Mouse (Mus musculus): ENCODE data around the gene Olfr560.

Gene Olfr560

DNA sequence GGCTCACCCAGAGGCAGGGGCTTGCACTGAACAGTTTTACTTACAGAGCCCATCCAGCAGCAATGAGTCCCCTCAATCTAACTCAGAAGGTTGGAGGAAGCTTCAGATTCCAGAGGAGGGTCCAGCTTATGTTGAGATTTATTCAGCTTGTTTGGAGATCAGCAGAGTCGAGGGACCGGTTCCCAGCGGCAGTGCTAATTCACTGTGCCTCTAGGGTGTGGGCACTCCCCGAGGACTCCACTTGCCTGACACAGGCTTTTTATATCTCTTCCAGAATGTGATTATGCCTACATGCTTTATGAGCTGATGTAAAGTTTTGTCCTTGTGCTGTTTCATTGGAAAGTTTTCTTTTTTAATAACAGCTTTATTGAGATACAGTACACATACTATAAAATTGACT, at the start of gene Olfr560, which contains the start of gene Olfr78:
Olfr560 (minus strand) TSS at position 101 of the 400 bp plus-strand sequence.
Olfr78 (minus strand) TSS at position 206 of the 400 bp plus-strand sequence.
- DNase-seq (ENCODE audit: low read depth, low spot score) = no peak

- no peak for DNase-seq (ENCODE audit: low read depth, low spot score)
Observed at GRCm38 (mm10) chr7:102803180-102803579, 44.0 kb upstream of the Olfr560 start, which contains the start of gene Olfr564. TSS of gene Olfr564 (plus strand) at chr7:102803480.

DNA sequence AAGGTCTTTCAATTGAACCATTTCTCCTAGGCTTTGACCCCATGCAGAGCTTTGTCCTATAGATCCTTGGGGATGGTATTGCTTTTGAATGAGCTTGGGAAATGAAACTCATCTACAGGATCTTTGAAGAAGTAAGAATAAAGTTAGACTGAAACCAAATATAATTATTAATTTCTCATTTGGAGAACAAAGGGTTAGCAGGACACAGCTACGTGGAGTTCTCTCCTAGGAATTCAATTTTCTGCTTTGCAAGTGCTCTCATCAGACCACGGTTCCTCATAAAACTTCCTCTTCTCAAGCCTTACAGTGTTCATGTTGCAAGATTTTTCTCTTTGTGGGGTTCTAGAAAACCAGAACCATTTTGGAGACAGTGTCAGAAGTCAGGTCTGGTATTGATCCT, 11.8 kb upstream of the Olfr560 start, which contains the start of gene Olfr561:
Olfr561 (plus strand) TSS at position 301 of the 400 bp plus-strand sequence.
- DNase-seq (ENCODE audit: low read depth, low spot score) = no peak

DNA sequence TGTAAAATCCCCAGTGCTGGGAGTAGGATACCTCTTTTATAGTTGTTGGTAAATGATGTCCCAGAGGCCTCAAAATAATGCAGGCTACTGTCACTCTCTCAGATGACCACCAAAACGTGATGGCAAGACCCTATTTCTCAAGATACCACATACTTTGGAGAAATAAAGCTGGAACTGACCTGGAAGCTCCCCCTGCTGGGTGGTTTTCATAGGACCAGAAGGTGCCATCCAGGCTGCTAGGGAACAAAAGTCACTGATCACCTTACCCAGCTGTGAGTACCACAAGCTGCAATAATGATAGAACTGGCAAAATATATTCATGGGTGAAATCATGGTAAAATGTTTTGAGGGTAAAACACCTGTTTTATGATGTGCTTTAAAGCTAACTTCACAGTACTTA, 7.1 kb downstream of the Olfr560 start:
- DNase-seq (ENCODE audit: low read depth, low spot score) = no peak

- DNase-seq (ENCODE audit: low read depth, low spot score) = no peak
Observed at GRCm38 (mm10) chr7:102737705-102738104, 21.5 kb downstream of the Olfr560 start.

DNA sequence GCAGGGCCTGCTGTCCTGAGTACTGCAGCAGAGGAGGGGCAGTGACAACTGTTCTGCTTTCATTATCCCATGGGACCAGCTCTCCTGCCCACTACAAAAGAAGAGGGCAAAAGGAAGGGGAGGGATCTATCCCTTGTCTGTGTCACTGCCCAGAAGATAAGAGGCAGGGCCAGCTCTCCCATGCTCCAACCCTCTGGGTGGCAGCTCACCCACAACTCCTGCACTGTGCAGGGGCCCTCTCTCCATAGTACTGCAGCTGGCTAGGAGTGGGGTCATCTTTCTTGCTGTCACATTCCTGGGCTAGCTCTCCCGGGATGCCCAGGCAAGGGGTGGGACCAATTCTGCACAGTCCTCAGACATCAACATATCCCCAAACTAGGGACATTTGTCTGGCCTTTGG, 25.4 kb downstream of the Olfr560 start:
- no peak for DNase-seq (ENCODE audit: low read depth, low spot score)

GRCm38 (mm10) chr7:102727391-102727790, 31.8 kb downstream of the Olfr560 start, which contains the start of gene Olfr559:
TSS of gene Olfr559 (minus strand) at chr7:102727491.
- no peak for DNase-seq (ENCODE audit: low read depth, low spot score)

- no peak for DNase-seq (ENCODE audit: low read depth, low spot score)
Observed at GRCm38 (mm10) chr7:102718970-102719369, 40.2 kb downstream of the Olfr560 start, which contains the start of gene Olfr33. TSS of gene Olfr33 (minus strand) at chr7:102719070.

- DNase-seq (ENCODE audit: low read depth, low spot score) = no peak
Observed at GRCm38 (mm10) chr7:102701915-102702314, 57.3 kb downstream of the Olfr560 start, which contains the start of gene Olfr558. TSS of gene Olfr558 (plus strand) at chr7:102702215.
